Mouse (Mus musculus): ENCODE results near the gene Trim11.

Gene Trim11

GRCm38 (mm10) chr11:58955868-58956257 lies 22.0 kb upstream of the Trim11 start:
- DNase-seq (ENCODE audit: extremely low read depth, low read depth, low spot score) = no peak

- no peak for DNase-seq (ENCODE audit: extremely low read depth, low read depth, low spot score)
Observed at GRCm38 (mm10) chr11:58957226-58957914, 20.5 kb upstream of the Trim11 start.

GRCm38 (mm10) chr11:58958536-58958935 lies 19.4 kb upstream of the Trim11 start:
- DNase-seq (ENCODE audit: extremely low read depth, low read depth, low spot score) = no peak

GRCm38 (mm10) chr11:58959186-58959825 lies 18.6 kb upstream of the Trim11 start:
- no peak for DNase-seq (ENCODE audit: extremely low read depth, low read depth, low spot score)

GRCm38 (mm10) chr11:58959921-58960465 lies 17.9 kb upstream of the Trim11 start:
- no peak for DNase-seq (ENCODE audit: extremely low read depth, low read depth, low spot score)

GRCm38 (mm10) chr11:58961364-58962177 lies 16.3 kb upstream of the Trim11 start:
- DNase-seq (ENCODE audit: extremely low read depth, low read depth, low spot score) = no peak

GRCm38 (mm10) chr11:58963543-58963942 lies 14.3 kb upstream of the Trim11 start:
- no peak for DNase-seq (ENCODE audit: extremely low read depth, low read depth, low spot score)

GRCm38 (mm10) chr11:58964216-58964615 lies 13.7 kb upstream of the Trim11 start:
- no peak for DNase-seq (ENCODE audit: extremely low read depth, low read depth, low spot score)

GRCm38 (mm10) chr11:58965001-58965760 lies 12.7 kb upstream of the Trim11 start:
- no peak for DNase-seq (ENCODE audit: extremely low read depth, low read depth, low spot score)

GRCm38 (mm10) chr11:58967346-58967745 lies 10.5 kb upstream of the Trim11 start:
- no peak for DNase-seq (ENCODE audit: extremely low read depth, low read depth, low spot score)

GRCm38 (mm10) chr11:58968551-58968950 lies 9.3 kb upstream of the Trim11 start:
- DNase-seq (ENCODE audit: extremely low read depth, low read depth, low spot score) = no peak

- no peak for DNase-seq (ENCODE audit: extremely low read depth, low read depth, low spot score)
Observed at GRCm38 (mm10) chr11:58969027-58969426, 8.9 kb upstream of the Trim11 start.

GRCm38 (mm10) chr11:58969659-58970058 lies 8.2 kb upstream of the Trim11 start:
- DNase-seq (ENCODE audit: extremely low read depth, low read depth, low spot score) = no peak

- DNase-seq (ENCODE audit: extremely low read depth, low read depth, low spot score) = no peak
Observed at GRCm38 (mm10) chr11:58970831-58971530, 6.9 kb upstream of the Trim11 start.

- no peak for DNase-seq (ENCODE audit: extremely low read depth, low read depth, low spot score)
Observed at GRCm38 (mm10) chr11:58971796-58972195, 6.1 kb upstream of the Trim11 start.

GRCm38 (mm10) chr11:58974414-58974813 lies 3.5 kb upstream of the Trim11 start:
- no peak for DNase-seq (ENCODE audit: extremely low read depth, low read depth, low spot score)

GRCm38 (mm10) chr11:58977150-58977549 lies 743 bp upstream of the Trim11 start:
- no peak for DNase-seq (ENCODE audit: extremely low read depth, low read depth, low spot score)

- no peak for DNase-seq (ENCODE audit: extremely low read depth, low read depth, low spot score)
Observed at GRCm38 (mm10) chr11:58977607-58978026, 276 bp upstream of the Trim11 start.

GRCm38 (mm10) chr11:58978706-58979030 lies 775 bp downstream of the Trim11 start:
- DNase-seq (ENCODE audit: extremely low read depth, low read depth, low spot score) = no peak

GRCm38 (mm10) chr11:58979183-58979582 lies 1.3 kb downstream of the Trim11 start:
- DNase-seq (ENCODE audit: extremely low read depth, low read depth, low spot score) = peak; percentile 56

All from fat pad, adult 2 months (tissue).